11 mouse cellular contexts compared by ENCODE assay signal in genomic region chr2:91928534-91929350, GRCm38 (mm10). TPM values are rescaled to one million over a fixed set of nuclear protein-coding genes. Genes with fewer than 3 reads are reported as not detected.
A peak's percentile ranks its signal among the peaks of the same experiment; 100 is the strongest.
DNase-seq lines count a peak whose midpoint lies in the region; ATAC-seq and TF ChIP-seq lines count a peak whose summit lies in the region.
"Had no signal": no experiment of that assay in that cellular context is flagged by ENCODE, and none has a peak within 500 bp of the region (broad histone marks: within the 10 kb centered on the region; RNA-seq: fewer than 3 reads in every experiment).

No protein-coding gene starts in this region.

- peaks cover 51% of the 10 kb centered on the region for H3K4me1 ChIP-seq in liver, embryonic 11.5 days (replicated peaks; ENCODE audit: control insufficient read depth, insufficient read depth, low read length)
- H3K4me1 ChIP-seq in liver, postnatal 0 days (ENCODE audit: insufficient read depth), result peaks cover 24% of the 10 kb centered on the region
- peaks cover 30% of the 10 kb centered on the region for H3K4me1 ChIP-seq in embryonic facial prominence, embryonic 12.5 days

- H3K4me3 ChIP-seq in liver, embryonic 11.5 days (ENCODE audit: low read depth, low read length), result no peak overlapping the region
- H3K4me3 ChIP-seq in liver, postnatal 0 days (ENCODE audit: low read depth, low read length), result no peak overlapping the region
- H3K4me3 ChIP-seq in embryonic facial prominence, embryonic 12.5 days, result no peak overlapping the region

- ATAC-seq in liver, embryonic 11.5 days (replicated peaks; ENCODE audit: low FRiP score), result no peak
- ATAC-seq in liver, postnatal 0 days, result no peak
- no peak for ATAC-seq in embryonic facial prominence, embryonic 12.5 days (ENCODE audit: insufficient number of reproducible peaks, insufficient read depth, low FRiP score, low TSS enrichment)
- ATAC-seq: activated CD4-positive, CD25-positive, alpha-beta regulatory T cell, adult 4 months had no signal

- no peak overlapping the region for H3K9ac ChIP-seq in liver, embryonic 11.5 days (ENCODE audit: low read depth, low read length)
- H3K9ac ChIP-seq in liver, postnatal 0 days (replicated peaks), result no peak overlapping the region
- H3K9ac ChIP-seq in embryonic facial prominence, embryonic 12.5 days, result no peak overlapping the region

- no peak for TF ChIP-seq EP300 in liver, postnatal 0 days (IDR thresholded peaks at IDR 0.05; ENCODE audit: low read depth)

- peaks cover 12% of the 10 kb centered on the region for H3K27me3 ChIP-seq in liver, embryonic 11.5 days (replicated peaks; ENCODE audit: control insufficient read depth, insufficient read depth, low read length)
- peaks cover 37% of the 10 kb centered on the region for H3K27me3 ChIP-seq in liver, postnatal 0 days (ENCODE audit: insufficient read depth, low read length)
- peaks cover 14% of the 10 kb centered on the region for H3K27me3 ChIP-seq in embryonic facial prominence, embryonic 12.5 days

- peaks cover 6% of the 10 kb centered on the region for H3K36me3 ChIP-seq in liver, embryonic 11.5 days (ENCODE audit: control insufficient read depth, insufficient read depth, low read length)
- H3K36me3 ChIP-seq in liver, postnatal 0 days (replicated peaks; ENCODE audit: insufficient read depth, low read length), result peaks cover 10% of the 10 kb centered on the region
- H3K36me3 ChIP-seq in embryonic facial prominence, embryonic 12.5 days, result peaks cover 14% of the 10 kb centered on the region; the same call in 1 of the 2 replicates

- DNase-seq in heart, adult 11 months, result peak; percentile 89
- DNase-seq in heart, adult 8-10 months (ENCODE audit: low spot score), result no peak
- DNase-seq in liver, embryonic 11.5 days (ENCODE audit: low spot score), result peak; percentile 33
- DNase-seq in liver, postnatal 0 days, result no peak
- peak; percentile 75 for DNase-seq in brain, adult 2 months (ENCODE audit: low read depth, low spot score)
- no peak for DNase-seq in T-cell, adult 2 months (ENCODE audit: low spot score)
- DNase-seq in Muller cell, postnatal 12 days (ENCODE audit: inconsistent ontology term), result no peak

- no peak overlapping the region; the same call in 1 of the 2 replicates for H3K4me2 ChIP-seq in liver, embryonic 11.5 days
- no peak overlapping the region for H3K4me2 ChIP-seq in liver, postnatal 0 days (ENCODE audit: low read depth, low read length)
- peak overlapping the region; percentile 85; the same call in 1 of the 2 replicates for H3K4me2 ChIP-seq in embryonic facial prominence, embryonic 12.5 days (replicated peaks)

- H3K27ac ChIP-seq in liver, embryonic 11.5 days (ENCODE audit: low read depth, low read length), result no peak overlapping the region
- no peak overlapping the region for H3K27ac ChIP-seq in liver, postnatal 0 days (ENCODE audit: low read depth)
- no peak overlapping the region for H3K27ac ChIP-seq in embryonic facial prominence, embryonic 12.5 days

- WGBS in liver, embryonic 11.5 days, result 70% methylated on average over 23 of the region's 23 CpGs
- 73% methylated on average over 23 of the region's 23 CpGs for WGBS in liver, postnatal 0 days (ENCODE audit: insufficient replicate concordance)
- WGBS in embryonic facial prominence, embryonic 12.5 days, result 74% methylated on average over 23 of the region's 23 CpGs

- no peaks in the 10 kb centered on the region for H3K9me3 ChIP-seq in liver, embryonic 11.5 days (ENCODE audit: control insufficient read depth, low read length)
- no peaks in the 10 kb centered on the region for H3K9me3 ChIP-seq in liver, postnatal 0 days (ENCODE audit: low read length)
- no peaks in the 10 kb centered on the region for H3K9me3 ChIP-seq in embryonic facial prominence, embryonic 12.5 days

- TF ChIP-seq CTCF in liver, postnatal 0 days (IDR thresholded peaks at IDR 0.05; ENCODE audit: low read depth), result no peak

RNA-seq across cellular contexts. Expression of gene Chrm4, which starts 1.7 kb away (rescaled TPM):
- not detected for total RNA-seq in heart, adult 8-10 months (2022)
- 0.34 and 0.36 TPM in 2 replicates for polyA plus RNA-seq in liver, embryonic 11.5 days (2014; fragmentation: Nextera tagmentation; extraction: Ambion mirVana)
- polyA plus RNA-seq in liver, postnatal 0 days (2015; fragmentation: Nextera tagmentation; extraction: Ambion mirVana), result not detected in 2 replicates
- polyA plus RNA-seq in embryonic facial prominence, embryonic 12.5 days (2016; fragmentation: Nextera tagmentation; extraction: Ambion mirVana), result 0.65 and 1.2 TPM in 2 replicates
- total RNA-seq: liver, adult 2 months had no signal
- polyA plus RNA-seq: liver, adult 2 months had no signal

RNA-seq across cellular contexts. Expression of gene Mdk, which starts 3.4 kb away (rescaled TPM):
- total RNA-seq in heart, adult 8-10 months (2022), result 1 to 10 TPM; 1.5 to 4.3 (median 3.4) TPM
- 461 and 501 TPM in 2 replicates for polyA plus RNA-seq in liver, embryonic 11.5 days (2014; fragmentation: Nextera tagmentation; extraction: Ambion mirVana)
- 5.0 and 6.8 TPM in 2 replicates for polyA plus RNA-seq in liver, postnatal 0 days (2015; fragmentation: Nextera tagmentation; extraction: Ambion mirVana)
- 1,900 and 1,964 TPM in 2 replicates for polyA plus RNA-seq in embryonic facial prominence, embryonic 12.5 days (2016; fragmentation: Nextera tagmentation; extraction: Ambion mirVana)
- total RNA-seq: liver, adult 2 months had no signal

RNA-seq across cellular contexts. Expression of gene Gm9821, which starts 16.8 kb away (rescaled TPM):
- total RNA-seq in heart, adult 8-10 months (2022), result not detected
- polyA plus RNA-seq in liver, embryonic 11.5 days (2014; fragmentation: Nextera tagmentation; extraction: Ambion mirVana), result 3.7 and 4.8 TPM in 2 replicates
- polyA plus RNA-seq in liver, postnatal 0 days (2015; fragmentation: Nextera tagmentation; extraction: Ambion mirVana), result 0.13 and 0.20 TPM in 2 replicates
- polyA plus RNA-seq in embryonic facial prominence, embryonic 12.5 days (2016; fragmentation: Nextera tagmentation; extraction: Ambion mirVana), result 0.36 and 0.73 TPM in 2 replicates
- total RNA-seq: layer of hippocampus, adult 18-20 months; liver, adult 2 months had no signal
- polyA plus RNA-seq: liver, adult 2 months had no signal

RNA-seq across cellular contexts. Expression of gene Dgkz, which starts 46.9 kb away (rescaled TPM):
- 10 to 100 TPM; 31.4 to 49.0 (median 42.7) TPM for total RNA-seq in heart, adult 8-10 months (2022)
- polyA plus RNA-seq in liver, embryonic 11.5 days (2014; fragmentation: Nextera tagmentation; extraction: Ambion mirVana), result 81.4 and 85.9 TPM in 2 replicates
- polyA plus RNA-seq in liver, postnatal 0 days (2015; fragmentation: Nextera tagmentation; extraction: Ambion mirVana), result 13.9 and 15.9 TPM in 2 replicates
- polyA plus RNA-seq in embryonic facial prominence, embryonic 12.5 days (2016; fragmentation: Nextera tagmentation; extraction: Ambion mirVana), result 39.1 and 40.8 TPM in 2 replicates

Comparison
In these comparisons a context has a peak if more than half of its experiments do, and no peak if none do; other contexts are left out.
1. DNase-seq: peak in heart, adult 11 months (single experiment), liver, embryonic 11.5 days (single experiment) and brain, adult 2 months (single experiment); none in heart, adult 8-10 months (single experiment), liver, postnatal 0 days (single experiment), T-cell, adult 2 months (single experiment) and Muller cell, postnatal 12 days (single experiment).
2. RNA of gene Mdk, which starts 3.4 kb away (polyA plus RNA-seq): 1,900 to 1,964 TPM in embryonic facial prominence, embryonic 12.5 days and 461 to 501 TPM in liver, embryonic 11.5 days; 5.0 to 6.8 TPM in liver, postnatal 0 days; every median in the first group is over 10 times any median in the second.